Mouse (Mus musculus) kidney, adult 8-10 months (tissue): ENCODE results near the gene Pkd2l1.

Experiments used
- DNase-seq, 2 experiments: peaks; one replicate each; pipeline ENCODE4 v3.0.0; 2022

Gene Pkd2l1

GRCm38 (mm10) chr19:44192342-44192741, at the start of gene Pkd2l1:
Pkd2l1 (minus strand) TSS chr19:44192442.
- no peak for DNase-seq

DNA sequence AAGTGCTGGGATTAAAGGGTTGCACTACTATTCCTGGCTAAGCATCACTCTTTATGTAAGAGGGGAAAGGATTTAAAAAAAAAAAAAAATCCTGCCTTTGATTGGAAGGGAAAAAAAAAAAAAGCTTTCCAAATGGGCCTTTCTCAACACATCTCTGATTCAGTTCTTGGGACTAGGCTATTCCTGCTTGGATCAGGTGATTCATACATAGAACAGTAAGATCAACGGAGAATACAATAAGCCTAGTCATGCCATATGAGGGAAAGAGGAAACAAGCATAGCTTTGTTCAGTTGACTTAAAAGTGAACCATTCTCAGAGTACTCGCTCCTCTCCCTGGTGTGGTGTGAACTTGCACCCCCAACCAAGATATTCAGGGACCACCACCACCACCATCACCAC, 46.7 kb upstream of the Pkd2l1 start:
- DNase-seq: no peak

GRCm38 (mm10) chr19:44237471-44238006, 45.3 kb upstream of the Pkd2l1 start:
- DNase-seq: no peak

DNA sequence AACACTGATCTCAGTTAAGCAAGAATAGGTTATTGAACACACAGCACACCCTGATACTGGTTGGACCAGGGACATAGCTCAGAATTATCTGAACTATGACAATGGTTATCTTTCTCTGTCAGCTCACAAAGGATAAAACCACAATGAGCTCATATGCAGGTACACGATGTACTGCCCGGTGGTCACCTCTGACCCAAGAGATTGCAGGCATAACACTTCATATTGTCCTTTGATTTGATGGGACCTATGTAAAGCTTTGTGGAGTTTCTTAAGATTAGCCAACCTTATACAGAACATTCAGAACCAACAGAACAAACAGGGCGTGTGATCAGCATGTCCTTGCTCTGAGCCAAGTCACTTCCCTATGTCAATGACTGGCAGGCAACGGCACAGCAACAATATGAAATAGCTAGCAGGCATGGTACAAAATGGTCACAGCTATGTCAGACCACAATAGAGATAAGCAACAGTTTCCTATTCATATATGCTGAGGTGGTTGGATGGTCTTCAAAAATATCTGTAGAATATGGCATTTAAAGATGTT, 39.4 kb upstream of the Pkd2l1 start:
- no peak for DNase-seq

DNA sequence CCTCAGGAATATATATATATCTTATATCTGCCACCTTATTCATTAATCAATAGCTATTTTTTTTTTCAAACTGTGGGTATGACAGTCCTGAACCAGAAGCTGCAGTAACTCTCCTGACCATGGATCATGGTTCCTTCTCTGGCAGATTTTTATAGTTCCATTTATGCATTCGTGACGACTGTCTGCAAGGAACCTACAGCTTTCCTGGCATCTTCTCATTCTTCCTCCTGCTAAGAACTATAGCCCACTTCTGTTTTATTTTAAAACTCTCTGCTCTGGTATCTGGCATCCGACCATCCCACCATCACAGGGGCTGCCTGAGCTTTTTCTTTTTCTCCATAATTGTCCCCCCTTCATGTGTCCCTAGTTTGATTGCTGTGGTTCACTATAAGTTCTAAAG, 38.0 kb upstream of the Pkd2l1 start:
- no peak for DNase-seq

DNA sequence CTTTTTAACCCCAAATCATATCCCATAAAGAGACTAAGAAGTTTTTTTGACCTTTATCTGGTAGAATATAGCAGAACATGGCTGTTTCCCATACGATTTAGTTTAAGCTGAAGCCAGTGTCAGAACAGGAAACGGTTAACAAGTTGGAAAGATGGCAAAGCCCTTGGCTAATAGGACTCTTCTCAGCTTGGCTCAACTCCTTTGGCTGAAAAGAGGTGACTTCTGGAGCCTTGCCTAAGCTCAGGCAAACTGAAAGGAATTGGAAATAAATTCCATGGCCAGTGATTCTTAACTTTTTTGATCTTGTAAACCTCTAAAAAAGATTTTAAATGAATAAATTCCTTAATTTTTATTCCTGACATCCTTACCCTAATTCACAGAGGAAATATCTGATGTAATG, 37.5 kb upstream of the Pkd2l1 start:
- no peak for DNase-seq

DNA sequence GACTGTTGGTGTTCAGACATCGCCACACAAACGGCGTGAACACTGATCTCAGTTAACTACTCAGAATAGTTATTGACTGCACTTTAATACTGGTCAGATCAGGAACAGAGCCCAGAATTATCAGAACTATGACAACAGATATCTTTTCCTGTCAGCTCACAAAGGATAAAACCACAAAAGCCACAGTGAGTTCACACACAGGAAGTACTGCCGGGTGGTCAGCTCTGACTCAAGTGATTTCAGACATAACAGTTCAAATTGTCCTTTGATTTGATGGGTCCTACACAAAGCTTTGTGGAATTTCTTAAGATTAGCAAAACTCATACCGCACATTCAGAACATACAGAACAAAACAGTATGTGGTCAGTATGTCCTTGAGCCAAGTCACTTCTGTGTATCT, 33.5 kb upstream of the Pkd2l1 start:
- DNase-seq: no peak

DNA sequence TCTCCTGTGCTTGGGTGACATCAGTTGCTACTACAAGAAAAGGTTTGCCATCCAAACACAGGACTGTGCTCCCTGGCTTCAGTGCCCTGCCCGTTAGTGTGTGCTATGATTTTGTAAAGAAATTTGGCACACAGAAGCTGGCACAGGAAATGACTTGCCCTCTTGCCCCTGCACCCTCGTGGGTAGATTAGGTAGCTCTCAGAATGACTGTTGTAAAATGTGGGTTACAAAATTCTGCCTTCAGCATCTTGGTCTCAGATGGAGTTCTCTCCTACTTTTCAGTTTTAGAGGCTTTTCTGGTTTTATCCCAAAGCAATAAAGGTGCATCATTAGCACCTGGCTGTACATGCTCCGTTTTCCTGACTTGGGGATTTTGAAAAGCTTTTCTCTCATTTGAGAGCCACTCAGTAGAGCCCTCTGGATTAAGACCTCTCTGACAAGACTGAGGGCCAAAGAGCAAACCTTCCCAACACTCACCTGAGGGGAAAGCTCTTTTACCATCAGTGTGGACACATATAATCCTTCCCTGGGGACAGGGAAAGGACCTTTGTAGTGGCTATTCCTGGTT, 25.8 kb upstream of the Pkd2l1 start:
- DNase-seq: no peak

- DNase-seq: no peak
Measured at GRCm38 (mm10) chr19:44215255-44215654, 23.0 kb upstream of the Pkd2l1 start.

DNA sequence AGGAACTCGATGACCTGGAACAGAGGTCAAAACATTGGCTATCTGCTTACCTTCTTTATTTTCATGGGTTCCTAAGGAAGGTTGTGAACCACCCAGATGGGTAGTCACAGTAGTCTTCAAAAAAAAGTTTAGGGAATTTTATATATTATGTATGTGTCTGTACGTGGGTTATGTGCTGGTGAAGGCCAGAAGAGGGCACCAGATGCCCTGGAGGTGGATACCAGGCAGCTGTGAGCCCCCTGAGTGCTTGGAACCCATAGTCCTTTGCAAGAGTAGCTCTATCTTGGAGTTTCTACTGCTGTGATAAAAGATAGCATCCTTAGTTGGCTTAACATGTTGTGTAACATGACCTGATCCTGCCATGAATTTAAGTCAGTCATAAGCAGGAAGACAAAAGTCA, 14.8 kb upstream of the Pkd2l1 start:
- DNase-seq: no peak

- no peak for DNase-seq
Measured at GRCm38 (mm10) chr19:44203015-44203564, 10.8 kb upstream of the Pkd2l1 start, which contains the start of gene Scd3. Scd3 (plus strand) TSS chr19:44203269.

GRCm38 (mm10) chr19:44198964-44199363, 6.7 kb upstream of the Pkd2l1 start:
- no peak for DNase-seq

DNA sequence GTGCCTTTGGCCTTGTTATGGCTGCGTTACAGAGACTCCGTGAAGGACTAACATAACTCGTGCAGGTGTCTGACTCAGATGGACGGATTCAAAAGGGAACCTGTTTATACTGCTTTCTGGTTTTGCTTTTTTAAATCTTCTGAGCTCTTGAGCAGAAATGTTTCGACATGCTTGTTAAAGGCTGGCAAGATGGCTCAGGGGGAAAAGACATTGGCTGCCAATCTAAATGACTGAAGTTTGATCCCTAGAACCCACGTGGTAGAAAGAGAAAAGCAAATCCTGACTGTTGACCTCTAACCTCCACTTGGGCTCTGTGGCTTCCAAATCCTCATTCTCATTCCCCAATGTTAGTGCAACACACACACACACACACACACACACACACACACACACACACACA, 6.3 kb upstream of the Pkd2l1 start:
- DNase-seq: no peak

- DNase-seq: no peak
Measured at GRCm38 (mm10) chr19:44197053-44197852, 5.0 kb upstream of the Pkd2l1 start.

DNA sequence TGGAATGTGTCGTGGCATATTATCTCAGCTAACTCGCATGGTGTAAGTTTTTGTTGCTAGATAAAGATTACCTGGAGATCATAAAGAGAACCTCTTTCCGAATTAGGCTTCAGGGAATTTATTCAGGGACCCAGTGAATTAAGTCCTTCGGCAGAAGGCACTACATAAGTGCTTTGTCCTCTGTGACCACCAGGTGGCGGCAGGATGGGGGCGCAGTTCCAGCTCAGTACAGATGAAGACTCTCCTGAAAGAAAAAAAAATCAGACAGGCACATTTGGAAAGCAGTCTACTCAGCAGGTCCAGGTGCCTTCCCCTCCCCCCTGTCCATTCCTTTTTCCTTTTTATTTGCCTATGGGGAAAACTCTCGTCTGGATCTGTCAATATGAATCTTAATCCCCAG, 2.9 kb upstream of the Pkd2l1 start:
- DNase-seq: peak; percentile 30 to 63

DNA sequence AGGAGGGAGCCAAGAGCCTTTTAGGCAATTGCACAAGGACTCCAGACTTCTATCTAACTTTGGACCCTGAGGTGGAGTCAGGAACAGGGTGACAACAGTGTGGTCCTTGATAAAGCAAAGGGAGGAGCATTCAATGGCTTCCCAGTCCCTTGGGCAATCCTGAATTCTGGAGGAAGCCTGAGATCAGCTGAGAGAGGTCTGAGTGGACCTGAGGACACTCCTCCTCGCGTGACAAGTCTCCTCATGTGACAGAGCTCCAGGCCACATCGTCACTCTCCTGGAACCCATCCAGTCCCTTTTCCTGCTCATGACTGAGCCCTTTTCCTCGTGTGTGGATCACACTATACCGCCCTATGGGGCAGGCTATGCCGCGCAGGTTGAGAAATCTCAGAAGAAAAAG, 1.7 kb upstream of the Pkd2l1 start:
- DNase-seq: no peak

GRCm38 (mm10) chr19:44189056-44189455, 3.2 kb downstream of the Pkd2l1 start:
- no peak for DNase-seq

DNA sequence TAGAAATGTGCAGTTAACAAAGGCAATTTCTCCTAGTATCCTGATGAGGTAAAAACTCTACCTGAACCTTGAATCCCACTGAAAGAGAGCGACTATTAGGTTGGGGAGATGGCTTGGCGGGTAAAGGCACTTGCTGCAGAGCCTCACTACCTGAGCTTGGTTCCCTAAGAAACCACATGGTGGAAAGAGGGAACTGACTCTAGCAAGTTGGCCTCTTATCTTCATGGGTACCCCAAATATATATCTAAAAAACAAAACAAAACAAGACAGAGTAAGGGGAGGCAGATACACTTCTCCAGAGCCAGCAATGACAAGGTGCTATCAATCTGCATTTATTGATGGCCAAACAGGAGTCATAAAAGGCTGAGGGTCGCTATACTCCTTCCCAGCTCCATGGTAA, 8.3 kb downstream of the Pkd2l1 start:
- DNase-seq: no peak

DNA sequence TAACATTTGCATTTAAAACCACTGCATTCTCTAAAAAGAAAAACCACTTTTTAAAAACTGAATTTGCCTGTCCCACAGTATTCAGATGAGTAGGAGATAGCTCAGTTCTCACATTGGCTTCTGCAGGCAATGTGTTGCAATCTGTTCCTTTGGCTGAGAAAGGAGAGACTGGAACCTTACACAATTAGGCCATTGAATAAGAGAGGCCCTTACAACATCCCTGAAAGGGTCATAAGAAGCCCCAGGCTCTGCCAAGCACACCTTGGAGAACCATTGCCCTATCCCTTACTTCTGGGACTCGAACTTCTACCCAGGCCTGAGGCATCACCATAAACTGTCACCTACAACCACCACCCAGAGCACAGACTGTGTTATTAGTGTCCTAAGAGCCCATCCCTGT, 11.7 kb downstream of the Pkd2l1 start:
- DNase-seq: no peak

DNA sequence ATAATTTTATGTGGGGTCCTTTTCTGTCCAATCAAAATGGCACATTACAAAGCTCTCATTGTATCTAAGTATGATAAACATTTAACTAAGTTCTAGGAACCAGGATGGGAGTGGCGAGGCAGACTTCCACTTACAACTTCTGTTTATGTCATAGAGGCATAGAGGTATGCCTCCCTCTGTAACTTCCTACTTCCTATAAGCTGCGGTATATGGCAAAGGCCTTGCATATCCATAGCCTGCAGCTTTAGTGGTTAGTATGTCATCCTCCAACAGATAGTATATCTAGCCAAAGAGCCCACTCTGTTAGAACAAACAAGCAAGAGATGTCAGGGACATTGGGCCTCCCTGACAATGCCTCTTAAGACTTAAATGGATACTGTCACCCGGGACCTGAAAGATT, 15.5 kb downstream of the Pkd2l1 start:
- no peak for DNase-seq

GRCm38 (mm10) chr19:44174835-44175234, 17.4 kb downstream of the Pkd2l1 start:
- DNase-seq: no peak

DNA sequence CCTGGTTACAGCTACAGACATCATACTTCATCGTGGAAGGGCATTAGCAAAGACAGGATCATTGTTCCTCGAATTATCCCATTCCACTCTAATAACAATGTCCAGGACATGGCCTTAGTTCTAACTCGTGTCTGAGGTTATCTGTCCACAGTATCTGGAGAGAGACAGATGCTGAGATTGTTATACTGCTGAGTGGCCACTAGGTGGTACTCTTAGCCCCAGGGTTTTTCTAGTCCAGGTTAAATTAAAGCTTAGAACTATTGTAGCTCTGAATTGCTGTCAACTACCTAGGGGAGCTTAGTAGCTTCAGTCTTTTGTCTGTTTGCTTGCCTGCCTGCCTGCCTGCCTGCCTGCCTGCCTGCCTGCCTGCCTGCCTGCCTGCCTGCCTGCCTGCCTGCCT, 30.7 kb downstream of the Pkd2l1 start:
- no peak for DNase-seq

- no peak for DNase-seq
Measured at GRCm38 (mm10) chr19:44159386-44159785, 32.9 kb downstream of the Pkd2l1 start.

GRCm38 (mm10) chr19:44157005-44157404, 35.2 kb downstream of the Pkd2l1 start:
- DNase-seq: no peak
